Mouse (Mus musculus): ENCODE results near the gene Lrrc29. TPM values are rescaled to one million over a fixed set of nuclear protein-coding genes. Genes with fewer than 3 reads are reported as not detected.

Lrrc29 gene
- polyA plus RNA-seq, 1 experiment from 2014 or later = 1.2 TPM

DNA sequence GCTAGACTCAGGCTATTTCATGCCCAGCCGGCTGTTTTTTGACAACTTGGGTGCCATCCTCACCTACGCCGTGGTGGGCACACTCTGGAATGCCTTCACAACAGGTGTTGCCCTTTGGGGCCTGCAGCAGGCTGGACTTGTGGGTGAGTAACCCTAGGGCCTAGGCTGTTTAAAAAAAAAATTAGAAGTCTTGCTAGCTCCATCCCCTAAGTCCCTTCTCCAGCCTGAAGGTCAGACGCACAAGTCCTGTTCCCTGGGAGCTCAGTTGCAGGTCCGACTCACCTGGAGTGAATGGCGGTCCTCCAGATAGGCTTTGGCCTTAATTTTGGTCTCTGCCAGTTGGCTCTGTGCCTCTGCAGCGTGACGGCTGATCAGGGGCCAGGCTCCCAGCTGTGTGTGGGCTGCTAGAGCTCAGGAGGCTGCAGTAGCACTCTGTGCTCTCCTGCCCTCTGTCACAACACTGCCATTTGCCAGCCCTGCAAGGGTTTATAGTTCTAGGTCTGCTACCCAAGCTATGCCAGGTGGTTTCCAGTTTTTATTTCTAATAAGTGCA, 27.6 kb upstream of the Lrrc29 start:
- Histone ChIP-seq H3K4me3 (no peak overlapping the region), H3K9ac (no peak overlapping the region), H3K4me2 (no peak overlapping the region), H3K36me3 (peaks cover 3% of the 10 kb centered on the region; the same call in 1 of the 2 replicates), H3K4me1 (replicated peaks) (peaks cover 21% of the 10 kb centered on the region), H3K9me3 (no peaks in the 10 kb centered on the region), H3K27ac (replicated peaks) (no peak overlapping the region), H3K27me3 (no peaks in the 10 kb centered on the region; the same call in 1 of the 2 replicates)
- ATAC-seq (ENCODE audit: low read depth) = no peak
- WGBS = 87% methylated on average over 8 of the region's 8 CpGs

DNA sequence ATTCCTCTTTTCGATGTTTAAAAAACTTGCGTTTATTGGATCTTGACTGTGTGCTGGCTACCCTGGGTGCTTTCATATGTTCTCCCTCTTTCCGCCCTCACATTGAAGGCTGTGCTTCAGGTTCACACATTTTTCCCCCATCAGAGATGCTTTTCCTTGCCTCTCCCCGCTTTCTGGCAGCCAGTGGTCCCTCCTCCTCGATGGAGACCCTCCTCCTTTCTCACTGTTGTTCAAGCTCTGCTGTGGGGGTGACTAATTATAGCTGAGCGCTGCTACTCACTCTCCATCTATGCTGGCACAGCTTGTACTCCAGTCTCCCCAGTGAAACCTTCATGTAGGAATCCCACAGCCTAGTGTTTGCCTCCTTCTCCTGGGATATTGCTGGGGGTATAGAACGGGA, 24.1 kb upstream of the Lrrc29 start:
- Histone ChIP-seq H3K36me3 (no peaks in the 10 kb centered on the region), H3K4me3 (peak overlapping the region; percentile 72), H3K27me3 (peaks cover 16% of the 10 kb centered on the region), H3K27ac (replicated peaks) (no peak overlapping the region), H3K9ac (peak overlapping the region; percentile 81), H3K9me3 (no peaks in the 10 kb centered on the region), H3K4me2 (peak overlapping the region; percentile 96), H3K4me1 (replicated peaks) (peaks cover 43% of the 10 kb centered on the region)
- no peak for ATAC-seq (ENCODE audit: low read depth)
- 37% methylated on average over 7 of the region's 7 CpGs for WGBS

DNA sequence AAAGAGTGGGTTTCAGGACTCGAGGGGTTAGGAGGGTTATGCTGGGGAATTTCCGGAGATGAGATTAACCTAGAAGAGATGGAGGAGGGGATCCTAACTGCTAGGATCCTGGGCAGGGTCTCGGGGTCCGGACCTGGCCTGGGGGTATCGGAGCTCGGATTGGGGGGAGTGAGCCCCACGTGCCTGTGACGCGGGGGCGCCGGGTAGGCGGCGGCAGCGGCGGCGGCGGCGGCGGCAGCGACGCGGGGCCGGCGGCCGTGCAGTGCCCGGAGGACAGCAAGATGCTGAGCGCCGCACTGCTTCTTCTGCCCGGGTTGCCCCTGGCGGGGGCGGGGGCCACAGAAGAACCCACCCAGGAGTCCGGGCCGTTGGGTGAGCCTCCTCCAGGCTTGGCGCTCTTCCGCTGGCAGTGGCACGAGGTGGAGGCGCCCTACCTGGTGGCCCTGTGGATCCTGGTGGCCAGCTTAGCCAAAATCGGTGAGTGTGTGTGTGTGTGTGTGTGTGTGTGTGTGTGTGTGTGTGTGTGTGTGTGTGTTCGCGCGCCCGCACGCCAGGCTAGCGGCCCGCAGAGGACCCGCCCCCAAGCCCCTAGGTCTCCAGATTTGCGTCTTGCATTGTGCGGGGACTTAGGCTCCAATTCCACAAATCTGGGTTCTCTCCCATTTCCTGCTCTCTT, 23.2 kb upstream of the Lrrc29 start:
- WGBS = 0% methylated on average over 35 of the region's 48 CpGs
- Histone ChIP-seq H3K27me3 (peaks cover 16% of the 10 kb centered on the region), H3K27ac (replicated peaks) (peak overlapping the region; percentile 49), H3K4me1 (replicated peaks) (peaks cover 43% of the 10 kb centered on the region), H3K36me3 (no peaks in the 10 kb centered on the region), H3K9me3 (no peaks in the 10 kb centered on the region), H3K9ac (peak overlapping the region; percentile 81), H3K4me2 (peak overlapping the region; percentile 96), H3K4me3 (peak overlapping the region; percentile 72)
- ATAC-seq (ENCODE audit: low read depth) = peak; percentile 36; the same call in 1 of the 2 replicates

DNA sequence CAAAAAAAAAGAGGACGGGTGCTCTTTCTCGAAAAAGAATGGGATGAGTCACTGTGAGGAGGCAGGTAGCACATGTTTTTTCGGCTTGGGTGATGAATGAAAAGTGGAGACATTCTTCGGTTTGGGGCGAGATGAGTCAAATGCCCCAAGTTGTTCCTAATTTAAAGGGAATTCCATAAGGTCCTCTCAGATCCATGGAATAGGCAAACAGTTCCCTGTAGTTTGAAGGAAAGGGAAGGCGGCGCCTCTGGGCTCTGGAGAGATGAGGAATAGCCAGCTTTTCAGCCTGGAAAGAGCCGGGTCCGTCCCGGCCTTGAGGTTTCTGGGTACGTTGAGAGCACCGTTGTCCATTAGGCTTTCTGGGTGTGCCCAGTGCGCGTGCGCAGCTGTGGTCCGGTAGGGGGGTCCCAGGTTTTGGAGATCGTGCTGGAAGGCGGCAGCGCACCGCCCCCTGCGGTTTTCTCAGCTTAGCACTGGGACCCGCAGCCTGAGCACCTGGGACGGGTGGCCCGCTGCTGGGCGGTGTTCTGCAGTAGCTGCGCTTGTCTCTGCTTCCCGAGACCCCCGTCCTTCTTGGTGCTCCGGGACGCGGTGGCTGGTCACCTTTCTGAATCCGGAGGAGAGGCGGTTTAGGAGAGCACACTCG, 22.5 kb upstream of the Lrrc29 start, which contains the start of gene Slc9a5:
TSS of gene Slc9a5 (plus strand) at position 394 of the 646 bp plus-strand sequence.
- H3K36me3 ChIP-seq = no peaks in the 10 kb centered on the region
- 1% methylated on average over 34 of the region's 34 CpGs for WGBS
- peak within 1 kb of the TSS; percentile 81 for H3K9ac ChIP-seq
- ATAC-seq (ENCODE audit: low read depth) = peak; percentile 27
- H3K27ac ChIP-seq (replicated peaks) = peak within 1 kb of the TSS; percentile 49
- peak within 1 kb of the TSS; percentile 96 for H3K4me2 ChIP-seq
- peaks cover 43% of the 10 kb centered on the region for H3K4me1 ChIP-seq (replicated peaks)
- H3K9me3 ChIP-seq = no peaks in the 10 kb centered on the region
- H3K27me3 ChIP-seq = peaks cover 16% of the 10 kb centered on the region
- peak within 1 kb of the TSS; percentile 72 for H3K4me3 ChIP-seq

DNA sequence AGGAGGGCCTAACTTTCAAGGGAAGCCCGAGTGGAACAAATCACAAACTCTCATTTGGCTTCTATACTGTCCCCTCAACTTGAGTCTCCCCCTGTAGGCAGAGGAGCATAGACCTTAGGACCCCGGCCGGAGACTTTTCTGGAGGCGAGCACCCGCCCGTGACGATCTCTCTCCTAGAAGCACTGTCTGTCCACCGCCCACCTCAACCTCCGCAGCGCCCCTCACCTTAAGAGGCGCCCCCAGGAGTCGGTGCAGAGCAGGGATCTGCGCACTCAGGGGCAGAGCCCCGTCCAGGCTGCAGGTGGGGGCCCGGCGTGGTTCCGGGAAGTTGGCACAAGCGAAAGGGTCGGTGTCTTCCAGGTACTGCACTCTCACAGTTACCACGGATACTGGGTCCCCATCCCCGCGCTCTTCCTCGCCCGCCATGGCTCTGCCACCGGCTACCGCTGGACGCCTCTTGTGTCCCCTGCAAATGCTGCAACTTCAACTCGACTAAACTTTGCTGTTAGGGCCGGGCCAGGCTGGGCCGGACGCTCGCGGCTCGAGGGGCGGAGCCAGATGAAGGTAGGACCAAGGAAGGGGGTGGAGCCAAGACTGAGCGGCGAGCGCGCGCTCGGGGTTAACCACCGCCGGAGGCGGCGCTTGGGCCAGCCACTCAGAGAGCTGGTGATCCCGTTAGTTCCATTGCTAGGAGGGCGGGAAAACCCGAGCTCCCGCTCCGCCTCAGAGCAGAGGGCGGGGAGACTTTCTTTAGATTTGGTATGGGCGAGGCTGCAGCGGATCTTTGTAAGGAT, 21.5 kb upstream of the Lrrc29 start, which contains the start of gene Fhod1:
TSS of gene Fhod1 (minus strand) at position 526 of the 794 bp plus-strand sequence.
- no peaks in the 10 kb centered on the region for H3K36me3 ChIP-seq
- H3K27me3 ChIP-seq = peaks cover 16% of the 10 kb centered on the region
- peak within 1 kb of the TSS; percentile 96 for H3K4me2 ChIP-seq
- WGBS = under 1% methylated on average over 53 of the region's 53 CpGs
- ATAC-seq (ENCODE audit: low read depth) = peak; percentile 83
- no peaks in the 10 kb centered on the region for H3K9me3 ChIP-seq
- H3K4me1 ChIP-seq (replicated peaks) = peaks cover 43% of the 10 kb centered on the region
- H3K4me3 ChIP-seq = peak within 1 kb of the TSS; percentile 72
- H3K9ac ChIP-seq = peak within 1 kb of the TSS; percentile 81
- peak within 1 kb of the TSS; percentile 49 for H3K27ac ChIP-seq (replicated peaks)

DNA sequence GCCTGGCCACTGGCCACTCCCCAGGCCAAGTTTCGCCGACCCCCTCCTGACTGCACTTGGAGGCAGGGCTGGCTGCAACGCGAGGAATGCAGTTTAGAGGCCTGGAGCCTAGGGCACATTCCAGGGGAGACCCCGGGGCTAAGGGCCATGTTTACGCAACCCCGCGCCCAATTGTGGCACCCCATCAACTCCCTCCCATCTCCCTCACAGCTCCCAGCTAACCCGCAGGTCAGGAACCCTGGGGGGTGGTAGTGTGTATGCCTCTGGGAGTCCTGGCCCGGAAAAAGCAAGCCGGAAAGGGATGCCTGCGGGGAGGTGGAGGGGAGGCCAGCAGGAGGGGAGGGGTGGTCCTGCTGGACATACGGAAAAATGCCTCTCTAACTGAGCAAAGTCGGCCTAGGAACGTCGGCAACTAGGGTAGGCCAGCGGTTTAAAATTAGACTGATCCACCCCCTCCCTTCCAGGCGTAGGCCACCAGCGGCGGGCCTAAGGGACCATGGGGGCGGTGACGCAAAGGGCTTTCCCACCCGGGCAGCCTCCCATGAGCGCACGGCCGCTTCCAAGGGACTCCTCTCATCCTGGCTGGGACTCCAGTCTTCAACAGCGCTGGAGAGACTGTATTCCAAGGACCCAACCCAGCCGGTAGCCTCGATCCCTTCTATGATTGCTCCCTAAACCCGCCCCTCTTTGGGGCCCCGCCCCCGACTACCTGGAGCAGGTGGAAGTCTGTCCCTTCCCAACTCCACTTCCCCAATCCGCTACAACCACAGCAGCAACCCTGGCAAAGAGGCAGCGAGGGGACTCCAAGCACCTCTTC, 20.7 kb upstream of the Lrrc29 start:
- Histone ChIP-seq H3K4me2 (peak overlapping the region; percentile 96), H3K4me1 (replicated peaks) (peaks cover 43% of the 10 kb centered on the region), H3K9ac (peak overlapping the region; percentile 81), H3K27me3 (peaks cover 16% of the 10 kb centered on the region), H3K4me3 (peak overlapping the region; percentile 72), H3K9me3 (no peaks in the 10 kb centered on the region), H3K36me3 (no peaks in the 10 kb centered on the region), H3K27ac (replicated peaks) (no peak overlapping the region)
- ATAC-seq (ENCODE audit: low read depth) = peak; percentile 10
- WGBS = 2% methylated on average over 34 of the region's 34 CpGs

DNA sequence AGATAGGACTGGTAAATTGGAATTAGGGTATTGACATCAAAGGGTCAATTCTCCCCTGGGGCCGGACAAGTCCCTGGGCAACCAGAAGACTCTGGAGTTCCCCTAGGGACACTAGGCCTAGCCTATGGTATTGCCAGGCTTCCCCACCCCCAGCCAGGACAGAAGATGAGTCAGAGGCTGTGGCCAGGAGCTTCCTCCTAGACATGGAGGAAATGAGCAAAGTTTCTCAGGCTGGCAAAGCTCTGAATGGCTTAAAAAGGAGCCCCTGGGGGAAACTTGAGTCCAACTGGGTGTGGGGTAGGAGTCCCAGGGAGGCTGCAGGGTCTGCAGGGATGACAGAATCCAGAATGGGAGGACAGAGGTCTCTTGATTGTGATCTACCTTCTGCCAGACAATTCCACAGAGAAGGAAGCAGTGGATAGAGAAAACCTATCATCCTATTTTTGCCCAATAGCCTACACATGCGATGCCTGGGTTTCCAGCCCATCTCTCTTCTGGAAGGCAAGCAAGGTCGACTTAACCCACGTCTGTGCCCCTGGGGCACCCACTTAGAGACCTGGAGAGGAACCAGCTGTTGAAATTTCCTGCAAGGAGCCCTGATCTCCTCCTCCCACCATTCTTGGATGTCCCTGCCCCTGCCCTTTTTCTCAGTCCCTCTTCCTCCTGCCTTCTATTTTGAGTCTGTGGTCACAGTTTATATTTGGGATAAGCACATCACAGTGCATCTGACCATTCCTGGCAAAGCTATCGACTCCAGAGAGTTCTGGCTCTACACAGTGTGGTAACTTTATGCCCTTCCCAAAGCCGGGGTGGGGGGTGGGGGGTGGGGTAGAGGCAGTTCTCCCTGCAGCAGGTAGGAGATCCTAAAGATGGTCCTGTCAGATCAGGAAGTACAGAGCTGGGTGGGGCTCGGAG, 19.2 kb upstream of the Lrrc29 start:
- no peak for ATAC-seq (ENCODE audit: low read depth)

DNA sequence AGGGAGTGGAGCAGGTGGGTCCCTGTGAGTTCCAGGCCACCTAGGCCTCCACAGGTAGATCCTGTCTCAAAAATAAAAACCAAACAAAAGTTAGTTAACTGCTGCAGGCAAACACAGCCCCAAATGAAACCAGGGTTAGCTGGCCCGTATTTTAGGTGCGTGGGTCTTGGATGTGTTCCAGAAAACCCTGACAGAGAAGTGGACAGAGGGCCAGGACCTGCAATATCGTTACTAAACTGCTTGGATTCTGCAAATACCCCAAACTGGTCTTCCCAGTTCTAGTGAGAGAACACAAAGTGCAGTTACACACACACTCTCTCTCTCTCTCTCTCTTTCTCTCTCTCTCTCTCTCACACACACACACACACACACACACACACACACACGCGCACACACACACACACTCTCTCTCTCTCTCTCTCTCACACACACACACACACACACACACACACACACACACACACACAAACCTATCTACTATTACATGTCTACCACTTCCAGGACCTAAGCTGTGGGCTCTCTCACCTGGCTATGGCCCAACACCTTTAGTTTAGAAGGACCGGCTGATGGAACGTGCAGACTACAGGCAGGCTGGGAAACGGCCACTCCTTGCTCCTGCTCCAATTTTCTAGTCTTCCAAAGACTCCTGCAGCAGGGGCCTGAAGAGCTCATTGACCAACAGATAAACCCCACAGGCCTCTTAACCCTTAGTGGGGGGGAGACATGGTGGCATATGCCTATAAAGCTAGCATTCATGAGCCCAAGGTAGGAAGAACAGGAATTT, 17.9 kb upstream of the Lrrc29 start:
- H3K27me3 ChIP-seq = peaks cover 16% of the 10 kb centered on the region
- WGBS = 77% methylated on average over 8 of the region's 8 CpGs
- 0 out of 2 replicates have a peak overlapping the region, but pooled peaks have one; percentile 22 for H3K9ac ChIP-seq

More for the DNA sequence above, 19.2 kb upstream of the Lrrc29 start:
- Histone ChIP-seq H3K9me3 (no peaks in the 10 kb centered on the region), H3K9ac (no peak overlapping the region), H3K4me3 (no peak overlapping the region), H3K27ac (replicated peaks) (no peak overlapping the region), H3K4me2 (no peak overlapping the region), H3K27me3 (peaks cover 16% of the 10 kb centered on the region), H3K4me1 (replicated peaks) (peaks cover 40% of the 10 kb centered on the region), H3K36me3 (no peaks in the 10 kb centered on the region)
- 75% methylated on average over 7 of the region's 7 CpGs for WGBS

DNA sequence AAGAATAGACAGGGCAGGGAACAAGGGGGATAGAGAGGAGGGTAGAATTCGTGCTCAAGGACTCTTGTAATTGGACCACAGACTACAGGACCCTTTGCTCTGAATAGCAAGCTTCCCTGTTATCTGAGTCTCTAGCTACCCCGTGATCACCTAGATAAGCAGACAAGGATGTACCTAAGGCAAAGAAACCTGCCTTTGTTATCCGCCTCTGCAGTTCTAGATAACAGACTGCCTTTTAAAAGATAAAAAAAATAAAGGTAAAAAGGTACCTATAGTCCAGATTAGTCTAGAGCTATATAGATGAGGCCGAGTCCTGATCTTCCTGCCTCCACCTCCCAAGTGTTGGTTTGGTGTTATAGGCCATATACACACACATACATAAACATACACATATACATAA, 16.7 kb upstream of the Lrrc29 start:
- Histone ChIP-seq H3K27ac (replicated peaks) (no peak overlapping the region), H3K9ac (no peak overlapping the region), H3K9me3 (no peaks in the 10 kb centered on the region), H3K4me3 (no peak overlapping the region), H3K36me3 (no peaks in the 10 kb centered on the region), H3K4me2 (no peak overlapping the region), H3K27me3 (peaks cover 16% of the 10 kb centered on the region), H3K4me1 (replicated peaks) (peaks cover 20% of the 10 kb centered on the region)
- ATAC-seq (ENCODE audit: low read depth) = no peak
- 76% methylated on average over 4 of the region's 4 CpGs for WGBS

More for the DNA sequence above, 17.9 kb upstream of the Lrrc29 start:
- Histone ChIP-seq H3K4me1 (replicated peaks) (peaks cover 29% of the 10 kb centered on the region), H3K4me3 (no peak overlapping the region), H3K9me3 (no peaks in the 10 kb centered on the region), H3K27ac (replicated peaks) (no peak overlapping the region), H3K4me2 (no peak overlapping the region), H3K36me3 (no peaks in the 10 kb centered on the region)
- no peak for ATAC-seq (ENCODE audit: low read depth)

DNA sequence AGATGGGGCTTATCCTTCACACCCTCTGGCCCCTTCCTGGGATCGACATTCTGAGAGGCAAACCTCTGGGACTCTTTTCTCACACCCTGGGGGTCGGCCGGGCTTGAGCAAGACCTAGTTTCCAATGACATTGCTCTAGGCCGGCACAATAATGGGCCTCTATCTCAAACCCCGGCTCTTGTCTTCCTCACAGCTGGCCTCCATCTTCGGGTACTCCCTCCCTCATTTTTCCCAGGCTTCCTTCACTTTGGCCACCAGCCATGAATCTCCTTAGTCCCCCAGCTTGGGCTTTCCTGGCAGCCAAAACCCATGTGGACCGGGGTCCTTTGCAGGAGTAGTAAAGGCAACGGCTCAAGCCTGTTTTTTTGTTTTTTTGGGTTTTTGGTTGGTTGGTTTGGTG, 15.3 kb upstream of the Lrrc29 start:
- Histone ChIP-seq H3K27ac (replicated peaks) (no peak overlapping the region), H3K9me3 (no peaks in the 10 kb centered on the region), H3K4me2 (no peak overlapping the region), H3K36me3 (0 out of 2 replicates have a peak, but pooled peaks cover 4% of the 10 kb centered on the region), H3K4me3 (no peak overlapping the region), H3K9ac (no peak overlapping the region), H3K4me1 (replicated peaks) (peaks cover 7% of the 10 kb centered on the region; the same call in 1 of the 2 replicates), H3K27me3 (peaks cover 3% of the 10 kb centered on the region)
- ATAC-seq (ENCODE audit: low read depth) = no peak
- 51% methylated on average over 8 of the region's 8 CpGs for WGBS
